Mouse (Mus musculus): ENCODE results near the gene Thrb. TPM values are rescaled to one million over a fixed set of nuclear protein-coding genes. Genes with fewer than 3 reads are reported as not detected.

Gene Thrb
- polyA plus RNA-seq, 1 experiment: 5.4 TPM

DNA sequence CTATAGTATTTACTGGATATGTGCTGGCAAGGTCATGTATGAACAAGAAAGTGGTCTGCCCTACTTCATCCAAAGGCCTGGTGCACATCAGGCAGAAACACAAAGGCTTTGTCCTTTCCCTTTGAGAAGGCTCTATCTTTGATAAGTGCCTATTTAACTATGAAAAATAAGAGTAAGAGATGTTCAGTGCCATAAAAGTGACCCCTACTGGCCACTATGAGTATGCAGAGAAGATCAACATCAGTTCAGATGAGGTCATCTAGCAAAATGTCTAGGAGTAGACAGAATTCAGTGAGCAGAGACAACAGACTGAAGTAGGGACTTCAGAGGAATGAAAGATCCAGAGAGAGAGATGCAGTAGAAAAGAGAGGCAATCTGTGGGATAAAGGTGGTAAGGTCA, 362.3 kb downstream of the Thrb start:
- DNase-seq: no peak
- peaks cover 14% of the 10 kb centered on the region for H3K4me1 ChIP-seq (ENCODE audit: control insufficient read depth, insufficient read depth, low read length)
- no peak overlapping the region for H3K27ac ChIP-seq (ENCODE audit: insufficient read depth, low read length)
- H3K4me3 ChIP-seq (replicated peaks; ENCODE audit: insufficient read depth, low read depth, low read length): no peak overlapping the region
- TF ChIP-seq CTCF (IDR thresholded peaks at IDR 0.05; ENCODE audit: borderline replicate concordance, insufficient read depth, low read depth, low read length): no peak
- no peak for TF ChIP-seq POLR2A (IDR thresholded peaks at IDR 0.05; ENCODE audit: borderline replicate concordance, insufficient read depth, low read length)
- H3K27me3 ChIP-seq (ENCODE audit: control insufficient read depth, insufficient read depth, low read length): no peaks in the 10 kb centered on the region

DNA sequence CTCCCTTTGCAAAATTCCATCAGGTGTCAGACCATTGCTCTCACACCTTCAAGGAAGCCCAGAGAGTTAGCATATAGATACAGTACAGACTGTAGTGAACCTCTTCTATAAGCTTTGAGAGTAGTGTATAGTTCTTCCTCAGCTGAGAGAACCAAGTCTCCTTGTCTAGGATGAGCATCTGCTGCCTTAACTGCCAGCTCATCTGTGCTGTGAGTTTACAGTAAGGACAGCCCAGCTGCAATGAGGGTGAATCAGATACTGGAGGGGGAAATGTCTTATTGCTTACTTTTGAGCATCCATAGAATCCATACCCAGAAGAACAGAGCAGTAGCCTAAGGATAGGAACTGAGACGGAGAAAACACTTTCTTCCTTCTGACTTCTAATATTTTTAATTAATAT, 367.8 kb downstream of the Thrb start:
- Histone ChIP-seq H3K4me3 (replicated peaks; ENCODE audit: insufficient read depth, low read depth, low read length) (no peak overlapping the region), H3K4me1 (ENCODE audit: control insufficient read depth, insufficient read depth, low read length) (no peaks in the 10 kb centered on the region), H3K27ac (ENCODE audit: insufficient read depth, low read length) (no peak overlapping the region), H3K27me3 (ENCODE audit: control insufficient read depth, insufficient read depth, low read length) (no peaks in the 10 kb centered on the region)
- no peak for TF ChIP-seq POLR2A (IDR thresholded peaks at IDR 0.05; ENCODE audit: borderline replicate concordance, insufficient read depth, low read length)
- no peak for TF ChIP-seq CTCF (IDR thresholded peaks at IDR 0.05; ENCODE audit: borderline replicate concordance, insufficient read depth, low read depth, low read length)
- DNase-seq: no peak
- WGBS: 98% methylated on average over 1 of the region's 1 CpGs

DNA sequence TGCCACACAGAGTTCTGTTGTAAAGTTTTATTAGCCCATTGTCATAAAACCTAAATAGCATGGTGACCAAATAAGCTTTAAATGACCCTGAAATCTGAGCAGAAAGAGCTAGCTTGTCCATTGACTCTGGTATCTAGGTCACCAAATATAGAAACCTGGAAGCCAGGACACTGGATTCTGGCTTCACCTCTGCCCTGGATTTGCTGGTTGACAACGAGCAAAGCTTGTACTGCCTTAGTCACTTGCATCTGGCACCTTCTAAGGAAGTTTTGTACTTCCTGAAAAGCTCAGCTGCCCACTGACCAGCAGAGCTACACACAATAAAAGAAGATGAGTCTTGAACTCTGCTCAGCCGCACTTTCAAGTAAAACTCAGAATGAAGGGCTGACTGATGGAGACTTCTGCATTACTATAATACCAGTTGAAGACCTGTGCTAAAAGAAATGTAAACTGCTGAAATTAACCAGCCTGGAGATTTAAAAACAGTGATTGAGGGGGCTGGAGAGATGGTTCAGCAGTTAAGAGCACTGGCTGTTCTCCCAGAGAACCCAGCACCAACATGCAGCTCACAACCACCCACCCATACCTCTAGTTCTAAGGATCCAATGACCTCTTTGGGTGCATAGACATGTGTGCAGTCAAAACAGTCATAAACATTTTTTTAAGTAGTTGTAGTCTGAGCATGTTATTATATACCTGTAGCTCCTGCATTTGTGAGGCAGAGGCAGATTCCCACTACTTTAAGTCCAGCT, 369.3 kb downstream of the Thrb start:
- H3K4me3 ChIP-seq (replicated peaks; ENCODE audit: insufficient read depth, low read depth, low read length): no peak overlapping the region
- H3K27ac ChIP-seq (ENCODE audit: insufficient read depth, low read length): no peak overlapping the region
- TF ChIP-seq CTCF (IDR thresholded peaks at IDR 0.05; ENCODE audit: borderline replicate concordance, insufficient read depth, low read depth, low read length): no peak
- no peak for TF ChIP-seq POLR2A (IDR thresholded peaks at IDR 0.05; ENCODE audit: borderline replicate concordance, insufficient read depth, low read length)
- H3K27me3 ChIP-seq (ENCODE audit: control insufficient read depth, insufficient read depth, low read length): no peaks in the 10 kb centered on the region
- WGBS: 54% methylated on average over 2 of the region's 2 CpGs
- H3K4me1 ChIP-seq (ENCODE audit: control insufficient read depth, insufficient read depth, low read length): no peaks in the 10 kb centered on the region
- no peak for DNase-seq

DNA sequence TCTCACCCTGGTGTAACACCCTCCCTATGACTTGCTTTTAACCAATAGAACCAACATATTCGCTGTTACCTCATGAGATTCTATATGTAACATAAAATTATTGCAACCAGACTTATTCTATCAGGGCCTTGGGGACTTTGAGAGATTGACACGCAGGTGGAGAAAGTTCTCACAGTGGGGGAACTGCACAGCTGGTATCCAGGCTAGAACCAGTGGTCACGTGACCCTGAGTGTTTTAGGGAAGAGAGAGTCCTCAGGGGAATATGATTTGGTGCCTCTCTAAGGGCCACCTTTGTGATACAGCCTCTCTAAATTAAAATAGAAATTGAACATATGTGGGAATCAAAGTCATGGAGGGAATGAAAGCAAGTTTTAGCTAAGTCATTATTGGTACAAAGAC, 371.9 kb downstream of the Thrb start:
- no peaks in the 10 kb centered on the region for H3K27me3 ChIP-seq (ENCODE audit: control insufficient read depth, insufficient read depth, low read length)
- TF ChIP-seq CTCF (IDR thresholded peaks at IDR 0.05; ENCODE audit: borderline replicate concordance, insufficient read depth, low read depth, low read length) (no peak), POLR2A (IDR thresholded peaks at IDR 0.05; ENCODE audit: borderline replicate concordance, insufficient read depth, low read length) (no peak)
- 73% methylated on average over 3 of the region's 3 CpGs for WGBS
- H3K27ac ChIP-seq (ENCODE audit: insufficient read depth, low read length): no peak overlapping the region
- H3K4me3 ChIP-seq (replicated peaks; ENCODE audit: insufficient read depth, low read depth, low read length): no peak overlapping the region
- DNase-seq: no peak
- H3K4me1 ChIP-seq (ENCODE audit: control insufficient read depth, insufficient read depth, low read length): no peaks in the 10 kb centered on the region

DNA sequence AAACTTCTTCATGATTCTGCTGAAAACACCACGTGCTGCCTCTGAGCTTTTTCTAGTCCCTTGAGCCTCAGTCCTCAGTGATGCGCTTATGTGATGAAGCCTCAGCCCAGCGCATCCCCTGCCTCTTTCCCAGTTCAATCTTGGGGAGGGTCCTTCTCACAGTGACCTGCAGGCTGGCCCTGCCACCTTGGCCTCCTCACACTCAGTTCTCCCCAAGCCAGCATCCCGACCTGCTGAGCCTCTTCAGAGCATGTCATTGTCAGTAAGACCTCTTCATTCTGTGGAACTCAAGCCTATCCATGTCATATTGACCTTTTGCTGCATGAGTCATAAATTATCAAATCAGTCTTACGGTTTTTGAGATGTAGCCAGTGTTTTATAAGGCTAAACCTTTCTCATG, 376.5 kb downstream of the Thrb start:
- TF ChIP-seq POLR2A (IDR thresholded peaks at IDR 0.05; ENCODE audit: borderline replicate concordance, insufficient read depth, low read length) (no peak), CTCF (IDR thresholded peaks at IDR 0.05; ENCODE audit: borderline replicate concordance, insufficient read depth, low read depth, low read length) (no peak)
- no peak overlapping the region for H3K27ac ChIP-seq (ENCODE audit: insufficient read depth, low read length)
- 74% methylated on average over 5 of the region's 5 CpGs for WGBS
- DNase-seq: no peak
- H3K27me3 ChIP-seq (ENCODE audit: control insufficient read depth, insufficient read depth, low read length): no peaks in the 10 kb centered on the region
- no peaks in the 10 kb centered on the region for H3K4me1 ChIP-seq (ENCODE audit: control insufficient read depth, insufficient read depth, low read length)
- H3K4me3 ChIP-seq (replicated peaks; ENCODE audit: insufficient read depth, low read depth, low read length): no peak overlapping the region

DNA sequence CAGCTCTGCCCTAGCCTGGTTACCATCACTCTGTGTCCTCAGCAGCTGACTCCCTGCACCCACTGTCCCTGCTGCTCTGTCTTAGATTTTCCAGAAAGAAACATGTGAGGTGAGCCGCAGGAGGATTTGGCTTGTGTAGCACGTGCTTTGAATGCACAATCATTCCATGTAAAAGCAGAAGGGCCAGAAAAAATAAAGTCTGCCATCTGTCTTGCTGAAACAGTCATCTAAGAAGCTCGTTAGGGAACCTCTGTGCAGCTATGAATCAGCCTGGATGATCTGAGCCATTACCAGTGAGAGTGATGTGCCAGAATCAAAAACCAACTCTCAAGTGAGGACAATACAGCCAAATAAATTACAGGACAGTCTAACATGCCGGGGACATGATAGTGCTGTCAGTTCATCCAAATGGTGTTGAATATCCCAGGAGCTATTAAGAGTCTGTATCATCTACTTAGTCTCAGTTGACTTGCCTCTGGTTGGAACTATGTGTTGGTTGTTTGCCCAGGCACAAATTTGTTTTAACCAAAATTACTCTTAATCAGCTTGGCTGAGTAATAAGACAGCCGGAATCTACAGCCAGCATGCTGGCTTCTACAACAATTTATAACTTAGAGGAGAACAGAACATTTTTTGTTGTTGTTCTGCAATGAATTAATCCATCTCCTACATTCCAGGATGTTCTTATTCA, 402.2 kb downstream of the Thrb start:
- no peaks in the 10 kb centered on the region for H3K4me1 ChIP-seq (ENCODE audit: control insufficient read depth, insufficient read depth, low read length)
- H3K4me3 ChIP-seq (replicated peaks; ENCODE audit: insufficient read depth, low read depth, low read length): no peak overlapping the region
- WGBS: 13% methylated on average over 5 of the region's 5 CpGs
- H3K27me3 ChIP-seq (ENCODE audit: control insufficient read depth, insufficient read depth, low read length): no peaks in the 10 kb centered on the region
- no peak for DNase-seq
- no peak for TF ChIP-seq POLR2A (IDR thresholded peaks at IDR 0.05; ENCODE audit: borderline replicate concordance, insufficient read depth, low read length)
- no peak for TF ChIP-seq CTCF (IDR thresholded peaks at IDR 0.05; ENCODE audit: borderline replicate concordance, insufficient read depth, low read depth, low read length)
- no peak overlapping the region for H3K27ac ChIP-seq (ENCODE audit: insufficient read depth, low read length)
